In the genomic region with DNA sequence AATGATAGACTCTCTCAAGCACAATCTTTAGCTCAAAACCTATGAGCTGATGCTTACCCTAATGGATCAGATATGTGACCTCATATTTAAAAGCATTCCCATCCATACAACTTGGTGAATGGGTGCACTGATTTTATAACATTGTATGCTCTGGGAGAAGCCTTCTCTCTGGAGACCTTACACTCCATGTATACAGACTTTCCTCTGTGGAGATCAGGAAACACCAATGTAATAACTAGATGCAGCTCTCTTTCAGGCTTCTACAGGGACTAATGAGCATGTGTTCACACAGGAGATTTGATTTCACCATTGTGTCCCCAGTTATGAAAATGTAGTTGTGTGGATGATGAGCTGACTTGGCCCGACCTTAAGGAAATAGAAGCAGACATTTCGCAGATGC, we compare ENCODE assay signal across 17 mouse cellular contexts. TPM values are rescaled to one million over a fixed set of nuclear protein-coding genes. Genes with fewer than 3 reads are reported as not detected.
DNase-seq lines count a peak whose midpoint lies in the region.
"Had no signal": no experiment of that assay in that cellular context is flagged by ENCODE, and none has a peak within 500 bp of the region (broad histone marks: within the 10 kb centered on the region; RNA-seq: fewer than 3 reads in every experiment).

A gene (minus strand): TSS at position 101 of the 400 bp plus-strand sequence.

- peak; percentile 24 for DNase-seq in heart, adult 11 months
- DNase-seq in heart, postnatal 10 days = no peak
- DNase-seq: adrenal gland, adult 2 months; adrenal gland, adult 8-10 months; adrenal gland, postnatal 10 days; adrenal gland, postnatal 14 days; adrenal gland, postnatal 25 days; adrenal gland, postnatal 36 days; cerebellum, adult 11 months; cerebellum, adult 11-12 months; cerebellum, adult 18-20 months; cerebellum, adult 2 months had no signal

- intact Hi-C loops in heart, postnatal 10 days (cut with DNase I) = loop anchor here (5.0 kb wide), 1 partner anchor 82 kb away; a partner anchor contains a TSS

RNA-seq across cellular contexts. Expression of the gene that starts here (rescaled TPM):
- total RNA-seq in heart, postnatal 10 days (2021) = not detected
- total RNA-seq: adrenal gland, adult 18-20 months; adrenal gland, adult 2 months; adrenal gland, adult 8-10 months; adrenal gland, postnatal 10 days; adrenal gland, postnatal 14 days; adrenal gland, postnatal 25 days; adrenal gland, postnatal 36 days; adrenal gland, postnatal 4 days; CH12.LX; ES-E14; MEL had no signal
